Mouse (Mus musculus) testis, adult 2 months (tissue): ENCODE data around the gene Sez6l2. TPM values are rescaled to one million over a fixed set of nuclear protein-coding genes. Genes with fewer than 3 reads are reported as not detected.
A peak's percentile ranks its signal among the peaks of the same experiment; 100 is the strongest.

Experiments used
- H3K27ac ChIP-seq: fragments of 200-500 bp; 2 replicates; pipeline ENCODE4 v1.5.1; 2012; ENCODE audit warnings: low read depth, low read length; ENCODE audit not compliant: control insufficient read depth, insufficient read depth
- H3K27me3 ChIP-seq: fragments of 200-500 bp; 2 replicates; pipeline ENCODE4 v1.6.1; 2012; ENCODE audit warnings: mild to moderate bottlenecking, low read length, moderate library complexity; ENCODE audit not compliant: control insufficient read depth, insufficient read depth
- H3K36me3 ChIP-seq: fragments of 200-500 bp; 2 replicates; pipeline ENCODE4 v1.6.1; 2012; ENCODE audit warnings: mild to moderate bottlenecking, low read length; ENCODE audit not compliant: control insufficient read depth, insufficient read depth
- H3K4me1 ChIP-seq: fragments of 200-500 bp; 2 replicates; pipeline ENCODE4 v1.6.1; 2012; ENCODE audit warnings: low read length; ENCODE audit not compliant: control insufficient read depth, insufficient read depth
- H3K4me3 ChIP-seq: fragments of 200-500 bp; 2 replicates; pipeline ENCODE4 v1.5.1; 2012; ENCODE audit warnings: low read depth, mild to moderate bottlenecking, low read length, moderate library complexity, mixed read lengths; ENCODE audit not compliant: control insufficient read depth
- CTCF ChIP-seq: fragments of 200-500 bp; IDR thresholded peaks from 2 replicates; pipeline ENCODE4 v1.5.1; 2012; ENCODE audit warnings: low read depth, mild to moderate bottlenecking, inconsistent platforms, low read length, moderate library complexity; ENCODE audit not compliant: control insufficient read depth, insufficient read depth, insufficient replicate concordance
- POLR2A ChIP-seq: fragments of 200-500 bp; IDR thresholded peaks from 2 replicates; pipeline ENCODE4 v1.6.1; 2012; ENCODE audit warnings: low read depth, mild to moderate bottlenecking, inconsistent platforms, low read length, moderate library complexity; ENCODE audit not compliant: control insufficient read depth
- polyA plus RNA-seq: library from polyadenylated mRNA; depleted of rRNA; stranded (reverse); fragments of >200 nt; gene quantifications from 2 replicates; pipeline ENCODE4 v1.2.3, GENCODE M21; 2012

Sez6l2 gene
- polyA plus RNA-seq, 1 experiment: 10.7 TPM

GRCm38 (mm10) chr7:126975893-126975949, 25.4 kb downstream of the Sez6l2 start, which contains the start of gene Cdipt:
Gene Cdipt (plus strand): TSS chr7:126975914.
- H3K27me3 ChIP-seq: no peaks in the 10 kb centered on the region
- H3K4me1 ChIP-seq: peaks cover 11% of the 10 kb centered on the region
- no peaks in the 10 kb centered on the region for H3K36me3 ChIP-seq
- TF ChIP-seq CTCF (no peak), POLR2A (no peak)
- H3K4me3 ChIP-seq: peak within 1 kb of the TSS; percentile 91
- H3K27ac ChIP-seq: peak within 1 kb of the TSS; percentile 96

DNA sequence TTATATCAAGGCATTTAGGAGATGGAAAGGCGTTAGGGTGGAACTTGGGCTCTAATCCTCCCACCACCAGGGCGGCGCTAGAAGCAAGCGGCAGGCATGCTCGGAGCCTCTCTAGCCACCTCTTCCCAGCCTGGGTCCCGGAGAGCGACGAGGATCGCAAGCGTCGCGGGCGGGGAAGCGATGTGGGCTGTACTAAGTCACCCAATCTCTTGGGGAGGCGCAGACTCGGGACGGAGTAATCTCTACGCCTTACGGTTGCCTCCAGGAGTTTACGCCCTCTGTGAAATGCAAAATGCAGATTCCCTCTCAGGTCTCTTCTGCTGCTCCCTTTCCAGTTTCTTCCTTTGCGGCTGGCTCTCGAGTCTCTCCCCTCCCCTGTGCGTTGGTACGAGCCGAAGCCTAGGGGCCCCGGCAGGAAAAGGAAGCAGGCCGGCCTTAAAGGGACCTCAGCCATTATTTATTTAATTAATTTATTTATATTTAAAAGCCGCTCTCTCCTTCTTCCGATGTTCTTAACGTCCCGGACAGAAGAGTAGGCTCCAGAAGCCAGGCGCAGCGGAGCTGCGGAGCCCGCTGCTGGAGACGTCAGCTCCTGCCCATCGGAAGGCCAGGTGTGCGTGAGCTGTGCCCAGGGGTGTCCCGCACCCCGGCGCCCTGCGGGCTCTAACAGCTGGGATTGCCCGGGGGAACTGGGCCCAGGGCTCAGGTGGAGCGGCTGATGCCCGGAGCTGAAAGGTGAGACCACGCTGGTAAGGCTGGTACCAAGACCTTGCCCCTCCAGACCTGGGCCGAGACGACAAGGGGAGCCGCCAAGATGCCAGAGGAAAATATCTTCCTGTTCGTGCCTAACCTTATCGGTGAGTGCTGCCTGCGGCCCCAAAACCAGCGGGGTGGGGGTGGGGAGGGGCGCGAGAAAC, 25.8 kb downstream of the Sez6l2 start, which contains the start of gene Cdiptos:
Gene Cdiptos (minus strand): TSS at position 149 of the 917 bp plus-strand sequence.
- Histone ChIP-seq H3K4me1 (peaks cover 11% of the 10 kb centered on the region), H3K27me3 (no peaks in the 10 kb centered on the region), H3K4me3 (peak within 1 kb of the TSS; percentile 91), H3K27ac (peak within 1 kb of the TSS; percentile 96), H3K36me3 (no peaks in the 10 kb centered on the region)
- TF ChIP-seq CTCF: peak; percentile 91
- peak; percentile 68 for TF ChIP-seq POLR2A

DNA sequence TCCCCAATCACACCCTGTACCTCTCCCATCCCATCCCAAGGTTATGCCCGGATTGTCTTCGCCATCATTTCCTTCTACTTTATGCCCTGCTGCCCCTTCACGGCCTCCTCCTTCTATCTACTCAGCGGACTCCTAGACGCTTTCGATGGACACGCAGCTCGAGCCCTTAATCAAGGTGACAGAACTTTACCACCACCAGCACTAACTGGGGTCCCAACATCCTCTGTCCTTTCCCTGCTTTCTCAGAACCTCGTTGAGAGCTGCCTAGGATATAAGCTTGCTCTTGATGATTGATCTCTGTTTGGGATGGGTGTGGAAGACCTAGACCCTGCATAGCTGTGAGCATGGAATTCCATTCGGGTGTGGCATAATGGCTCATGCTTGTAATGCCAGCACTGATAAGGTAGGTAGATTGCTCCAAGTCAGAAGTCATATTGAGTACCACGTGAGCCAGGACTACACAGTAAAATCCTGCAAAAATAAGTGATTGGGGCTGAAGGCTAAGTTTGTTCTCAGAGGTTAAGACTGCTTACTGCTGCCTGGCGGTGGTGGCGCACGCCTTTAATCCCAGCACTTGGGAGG, 26.6 kb downstream of the Sez6l2 start:
- Histone ChIP-seq H3K27me3 (no peaks in the 10 kb centered on the region), H3K27ac (no peak overlapping the region)

GRCm38 (mm10) chr7:126978841-126979240, 28.5 kb downstream of the Sez6l2 start:
- H3K27me3 ChIP-seq: no peaks in the 10 kb centered on the region
- peaks cover 11% of the 10 kb centered on the region for H3K4me1 ChIP-seq
- no peak for TF ChIP-seq CTCF
- no peak for TF ChIP-seq POLR2A
- H3K4me3 ChIP-seq: peak overlapping the region; percentile 2
- H3K36me3 ChIP-seq: no peaks in the 10 kb centered on the region
- H3K27ac ChIP-seq: no peak overlapping the region

More for the DNA sequence above, 26.6 kb downstream of the Sez6l2 start:
- Histone ChIP-seq H3K4me1 (peaks cover 11% of the 10 kb centered on the region), H3K36me3 (no peaks in the 10 kb centered on the region), H3K4me3 (peak overlapping the region; percentile 91)
- TF ChIP-seq CTCF (no peak), POLR2A (no peak)

GRCm38 (mm10) chr7:126981601-126982000, 31.2 kb downstream of the Sez6l2 start:
- TF ChIP-seq POLR2A (no peak), CTCF (no peak)
- Histone ChIP-seq H3K4me3 (no peak overlapping the region), H3K27me3 (no peaks in the 10 kb centered on the region), H3K27ac (no peak overlapping the region), H3K4me1 (peaks cover 3% of the 10 kb centered on the region), H3K36me3 (no peaks in the 10 kb centered on the region)

DNA sequence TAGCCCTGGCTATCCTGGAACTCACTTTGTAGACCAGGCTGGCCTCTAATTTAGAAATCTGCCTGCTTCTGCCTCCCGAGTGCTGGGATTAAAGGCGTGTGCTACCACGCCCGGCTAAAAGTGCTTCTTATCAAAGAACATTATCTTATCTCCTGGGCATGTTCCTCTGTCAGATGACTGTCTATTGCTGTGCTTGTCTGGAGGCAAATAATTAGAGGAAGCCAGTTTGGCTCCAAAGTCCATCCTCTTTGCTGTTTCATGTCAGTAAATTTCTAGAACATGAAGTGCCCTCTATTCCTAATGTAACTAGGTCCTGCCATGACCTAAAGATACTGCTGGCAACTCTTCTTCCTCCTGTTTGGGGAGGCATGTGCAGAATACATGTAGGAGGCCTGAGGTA, 31.7 kb downstream of the Sez6l2 start:
- Histone ChIP-seq H3K36me3 (no peaks in the 10 kb centered on the region), H3K4me3 (no peak overlapping the region), H3K27ac (no peak overlapping the region), H3K4me1 (no peaks in the 10 kb centered on the region; the same call in none of the 2 replicates), H3K27me3 (no peaks in the 10 kb centered on the region)
- no peak for TF ChIP-seq POLR2A
- no peak for TF ChIP-seq CTCF

DNA sequence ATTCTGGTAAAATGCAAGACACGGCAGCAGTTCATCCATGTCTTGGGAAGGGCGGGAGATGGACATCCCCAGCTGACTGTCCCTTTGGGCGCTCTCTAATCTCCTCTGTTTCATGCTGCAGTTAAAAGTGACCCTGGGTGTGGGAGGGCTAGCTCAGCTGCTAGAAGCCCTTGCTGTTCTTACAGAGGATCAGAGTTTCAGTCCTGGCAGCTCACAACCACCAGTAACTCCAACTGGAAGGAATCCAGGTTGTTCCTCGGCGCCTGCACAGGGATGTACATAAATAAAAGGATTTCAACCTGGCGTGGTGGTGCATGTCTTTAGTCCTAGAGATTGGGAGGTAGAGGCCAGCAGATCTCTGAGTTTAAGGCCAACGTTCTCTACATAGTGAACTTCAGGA, 32.8 kb downstream of the Sez6l2 start:
- no peak for TF ChIP-seq POLR2A
- TF ChIP-seq CTCF: no peak
- no peak overlapping the region for H3K27ac ChIP-seq
- no peak overlapping the region for H3K4me3 ChIP-seq
- H3K27me3 ChIP-seq: no peaks in the 10 kb centered on the region
- no peaks in the 10 kb centered on the region; the same call in 1 of the 2 replicates for H3K4me1 ChIP-seq
- H3K36me3 ChIP-seq: no peaks in the 10 kb centered on the region
